Mouse (Mus musculus): ENCODE measurements around the gene Ankrd13b. TPM values are rescaled to one million over a fixed set of nuclear protein-coding genes. Genes with fewer than 3 reads are reported as not detected.

The Ankrd13b gene
- total RNA-seq, 1 experiment from 2014 or later, result 8.2 TPM

DNA sequence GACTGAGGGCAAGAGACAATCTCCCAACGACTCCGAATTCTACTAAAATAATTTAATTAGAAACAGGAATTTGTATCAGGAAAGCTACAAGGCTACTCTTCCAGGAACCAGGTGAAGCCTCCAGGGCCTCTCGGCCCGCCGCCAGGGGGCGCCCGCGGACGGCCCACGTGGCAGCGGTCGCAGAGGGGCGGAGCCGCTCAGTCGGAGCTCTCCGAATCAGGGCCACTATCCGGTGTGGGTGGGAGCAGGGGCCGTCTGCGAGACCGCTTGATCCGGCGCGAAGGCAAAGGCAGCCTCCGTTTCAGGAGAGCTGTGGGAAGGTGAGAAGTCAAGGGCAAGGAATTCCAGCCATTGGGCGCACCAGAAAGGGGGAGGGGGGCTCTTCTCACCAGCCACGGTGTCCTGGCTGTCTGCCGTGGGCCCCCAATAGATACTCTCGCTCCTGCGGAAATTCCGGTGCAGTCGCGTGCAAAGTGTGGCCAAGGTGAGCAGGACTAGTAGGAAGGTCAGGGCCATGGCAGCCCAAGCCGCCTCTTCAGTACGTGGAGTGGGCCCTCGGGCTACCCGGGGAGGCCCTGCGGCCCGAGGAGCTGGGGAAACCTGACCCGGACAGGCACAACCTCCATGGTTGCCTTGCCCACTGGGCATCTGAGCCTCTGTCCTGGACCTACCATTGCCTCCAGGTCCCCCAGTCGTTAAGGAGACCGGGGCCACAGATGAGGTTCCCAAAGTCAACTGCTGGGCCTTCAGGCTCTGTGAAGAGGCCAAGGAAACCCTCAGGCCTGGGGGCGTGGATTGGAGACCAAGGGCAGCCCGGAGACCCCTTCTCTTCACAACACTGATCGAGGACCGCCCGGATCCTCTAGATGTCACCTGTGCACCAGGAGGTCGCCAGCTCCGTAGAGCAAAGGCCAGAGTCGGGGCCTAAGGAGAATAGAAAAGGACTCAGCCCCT is 18.9 kb upstream of the Ankrd13b start:
- DNase-seq, result peak; percentile 93

DNA sequence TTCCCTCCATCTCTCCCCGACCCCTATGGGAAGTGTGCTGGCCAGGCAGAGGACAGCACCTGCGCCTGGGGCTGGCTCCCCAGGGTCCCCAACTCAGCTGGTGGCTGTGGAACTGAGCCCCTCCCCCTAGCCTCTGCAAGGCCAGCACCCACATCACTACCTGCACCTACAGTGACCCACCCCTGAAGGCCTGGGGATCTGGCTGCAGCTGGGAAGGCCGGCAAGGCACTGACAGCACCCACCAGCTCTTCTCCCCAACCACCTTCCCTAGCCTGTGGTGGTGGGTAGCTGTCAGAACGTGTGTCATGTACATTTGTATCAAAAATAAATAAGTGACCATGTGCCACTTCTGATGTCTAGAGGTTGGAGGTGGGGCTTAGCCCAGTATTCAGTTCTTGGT is 17.9 kb upstream of the Ankrd13b start:
- DNase-seq, result no peak

DNA sequence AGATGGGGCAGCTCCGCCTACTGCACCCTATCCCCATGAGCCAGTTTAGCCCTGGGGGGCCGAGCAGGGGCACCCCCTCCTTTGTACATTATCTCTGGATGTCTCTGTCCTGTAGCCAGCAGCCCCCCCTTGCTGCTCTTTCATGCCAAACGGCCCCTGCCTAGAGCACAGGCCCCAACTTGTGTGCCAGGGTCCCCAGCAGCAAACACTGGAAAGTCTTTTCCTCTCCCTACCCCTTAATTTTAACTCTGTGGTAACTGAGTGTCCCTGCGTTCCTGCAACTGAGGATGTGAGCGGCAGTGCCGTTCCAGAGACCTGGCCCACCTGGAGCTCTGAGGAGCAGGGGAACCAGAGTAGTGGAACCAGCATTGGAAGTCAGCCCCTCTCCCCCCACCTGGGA is 17.5 kb upstream of the Ankrd13b start:
- DNase-seq, result no peak

DNA sequence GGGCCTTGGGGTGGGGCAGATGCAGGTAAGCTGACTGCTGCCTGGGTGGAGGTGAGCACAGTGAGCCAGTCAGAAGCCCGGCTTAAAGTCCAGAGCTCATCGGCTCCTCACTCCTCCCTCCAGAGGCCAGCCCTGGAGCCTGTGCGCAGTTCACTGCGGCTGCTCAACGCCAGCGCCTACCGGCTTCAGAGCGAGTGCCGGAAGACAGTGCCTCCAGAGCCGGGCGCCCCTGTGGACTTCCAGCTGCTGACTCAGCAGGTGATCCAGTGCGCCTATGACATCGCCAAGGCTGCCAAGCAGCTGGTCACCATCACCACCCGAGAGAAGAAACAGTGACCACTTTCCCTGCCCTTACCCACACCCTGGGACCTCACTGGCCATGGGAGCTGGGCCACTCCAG is 16.8 kb upstream of the Ankrd13b start:
- DNase-seq, result no peak

DNA sequence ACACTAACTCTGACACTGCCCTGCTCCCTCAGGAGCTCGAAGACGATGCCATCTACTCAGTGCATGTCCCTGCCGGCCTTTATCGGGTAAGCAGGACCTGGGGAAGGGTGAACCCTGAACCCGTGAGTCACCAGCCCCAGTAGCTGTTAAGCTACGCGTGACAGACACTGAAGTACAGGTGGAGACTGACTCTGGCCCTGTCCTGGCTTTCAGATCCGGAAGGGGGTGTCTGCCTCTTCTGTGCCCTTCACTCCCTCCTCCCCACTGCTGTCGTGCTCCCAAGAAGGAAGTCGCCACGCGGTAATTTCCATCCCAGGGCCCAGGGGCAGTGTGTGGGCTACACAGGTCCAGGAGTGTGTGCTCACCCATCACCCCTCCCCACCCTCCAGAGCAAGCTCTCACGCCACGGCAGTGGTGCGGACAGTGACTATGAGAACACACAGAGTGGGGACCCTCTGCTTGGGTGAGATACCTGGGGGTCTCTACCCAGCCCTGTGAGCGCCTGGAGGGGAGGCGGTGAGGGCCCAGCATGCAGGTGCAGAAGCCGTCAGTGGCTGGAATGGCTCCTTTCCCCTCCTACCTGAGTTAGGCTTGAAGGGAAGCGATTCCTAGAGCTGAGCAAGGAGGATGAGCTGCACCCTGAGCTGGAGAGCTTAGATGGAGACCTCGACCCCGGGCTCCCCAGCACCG is 16.0 kb upstream of the Ankrd13b start:
- DNase-seq, result no peak

DNA sequence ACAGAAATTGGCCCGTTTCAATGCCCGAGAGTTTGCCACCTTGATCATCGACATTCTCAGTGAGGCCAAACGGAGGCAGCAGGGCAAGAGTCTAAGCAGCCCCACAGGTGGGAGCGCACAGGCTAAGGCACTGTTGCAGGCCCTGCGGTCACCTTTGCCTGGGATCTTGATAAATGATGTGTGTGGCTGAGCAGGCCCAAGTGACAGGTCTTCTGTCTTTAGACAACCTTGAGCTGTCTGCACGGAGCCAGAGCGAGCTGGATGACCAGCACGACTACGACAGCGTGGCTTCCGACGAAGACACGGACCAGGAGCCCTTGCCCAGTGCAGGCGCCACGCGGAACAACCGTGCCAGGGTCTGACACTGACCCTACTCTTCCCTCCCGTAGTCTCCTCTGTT is 14.9 kb upstream of the Ankrd13b start:
- DNase-seq, result peak; percentile 54

DNA sequence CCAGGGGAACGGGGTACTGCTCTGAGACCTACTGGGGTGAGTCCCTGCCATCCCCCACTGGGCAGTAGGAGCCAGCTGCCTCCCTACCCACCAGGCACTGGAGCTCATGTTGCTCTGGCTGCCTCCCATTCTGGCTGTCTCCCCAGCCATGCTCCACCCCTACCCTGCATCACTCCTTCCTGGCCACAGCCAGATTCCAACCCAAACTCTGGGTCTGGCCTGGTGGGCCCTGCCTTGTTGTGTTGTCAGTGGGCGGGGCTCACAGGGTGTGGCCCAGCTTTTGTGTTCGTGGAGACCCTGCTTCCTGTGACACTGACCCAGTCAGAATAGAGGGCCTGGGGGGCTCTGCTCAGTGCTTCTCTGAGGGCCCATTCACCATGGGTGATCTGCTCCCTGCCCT is 14.0 kb upstream of the Ankrd13b start:
- DNase-seq, result peak; percentile 32

DNA sequence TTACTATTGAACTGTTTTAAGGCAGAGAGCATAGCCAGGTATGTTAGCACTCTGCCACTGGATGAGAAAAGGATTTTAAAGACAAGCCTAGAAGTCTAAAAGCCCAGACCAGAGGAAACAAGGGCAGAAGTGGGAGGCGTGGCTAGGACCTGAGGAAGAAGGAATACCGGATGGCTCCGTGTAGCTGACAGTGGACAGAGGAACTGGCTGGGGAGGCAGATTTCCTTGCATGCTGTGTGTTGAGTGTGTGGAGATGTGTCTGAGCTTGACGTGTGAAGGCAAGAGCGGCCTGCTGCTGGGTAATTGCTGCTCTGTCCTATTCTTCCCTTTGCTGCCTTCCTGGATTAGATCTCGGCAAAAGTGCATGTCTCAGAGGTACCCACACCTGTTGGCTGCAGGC is 13.0 kb upstream of the Ankrd13b start:
- DNase-seq, result no peak

DNA sequence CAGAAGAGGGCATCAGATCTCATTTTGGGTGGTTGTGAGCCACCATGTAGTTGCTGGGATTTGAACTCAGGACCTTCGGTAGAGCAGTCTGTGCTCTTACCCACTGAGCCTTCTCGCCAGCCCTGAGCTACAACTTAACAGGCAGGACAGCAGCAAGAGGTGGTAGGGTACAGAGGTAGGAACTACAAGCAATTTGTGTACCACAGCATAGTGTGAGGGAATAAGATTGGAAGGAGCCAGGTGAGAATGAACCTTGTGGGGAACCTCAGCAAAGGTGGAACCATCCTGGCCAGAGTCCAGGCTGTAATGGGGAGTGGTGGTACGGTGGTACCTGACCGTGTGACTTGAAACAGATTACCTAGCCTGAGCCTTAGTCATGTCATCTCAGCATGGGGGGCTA is 12.5 kb upstream of the Ankrd13b start:
- DNase-seq, result no peak

DNA sequence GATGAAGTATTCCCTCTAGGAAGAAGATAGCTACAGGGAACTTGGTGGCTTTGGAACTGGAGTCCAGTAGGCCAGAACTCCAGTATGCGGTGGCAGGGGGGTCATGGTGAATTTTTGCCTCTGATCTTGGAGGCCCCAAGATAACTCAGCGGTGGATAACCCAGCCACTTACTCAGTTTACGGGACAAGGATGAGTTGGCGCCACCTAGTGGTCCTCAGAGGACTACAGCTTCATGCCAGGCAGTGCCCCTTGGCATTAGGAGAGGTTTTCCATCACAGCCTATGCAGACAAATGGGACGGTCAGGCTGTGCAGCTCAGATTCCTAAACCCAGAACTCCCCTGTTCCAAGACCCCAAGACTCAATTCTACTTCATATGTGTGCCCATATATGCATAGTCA is 11.9 kb upstream of the Ankrd13b start:
- DNase-seq, result peak; percentile 86

DNA sequence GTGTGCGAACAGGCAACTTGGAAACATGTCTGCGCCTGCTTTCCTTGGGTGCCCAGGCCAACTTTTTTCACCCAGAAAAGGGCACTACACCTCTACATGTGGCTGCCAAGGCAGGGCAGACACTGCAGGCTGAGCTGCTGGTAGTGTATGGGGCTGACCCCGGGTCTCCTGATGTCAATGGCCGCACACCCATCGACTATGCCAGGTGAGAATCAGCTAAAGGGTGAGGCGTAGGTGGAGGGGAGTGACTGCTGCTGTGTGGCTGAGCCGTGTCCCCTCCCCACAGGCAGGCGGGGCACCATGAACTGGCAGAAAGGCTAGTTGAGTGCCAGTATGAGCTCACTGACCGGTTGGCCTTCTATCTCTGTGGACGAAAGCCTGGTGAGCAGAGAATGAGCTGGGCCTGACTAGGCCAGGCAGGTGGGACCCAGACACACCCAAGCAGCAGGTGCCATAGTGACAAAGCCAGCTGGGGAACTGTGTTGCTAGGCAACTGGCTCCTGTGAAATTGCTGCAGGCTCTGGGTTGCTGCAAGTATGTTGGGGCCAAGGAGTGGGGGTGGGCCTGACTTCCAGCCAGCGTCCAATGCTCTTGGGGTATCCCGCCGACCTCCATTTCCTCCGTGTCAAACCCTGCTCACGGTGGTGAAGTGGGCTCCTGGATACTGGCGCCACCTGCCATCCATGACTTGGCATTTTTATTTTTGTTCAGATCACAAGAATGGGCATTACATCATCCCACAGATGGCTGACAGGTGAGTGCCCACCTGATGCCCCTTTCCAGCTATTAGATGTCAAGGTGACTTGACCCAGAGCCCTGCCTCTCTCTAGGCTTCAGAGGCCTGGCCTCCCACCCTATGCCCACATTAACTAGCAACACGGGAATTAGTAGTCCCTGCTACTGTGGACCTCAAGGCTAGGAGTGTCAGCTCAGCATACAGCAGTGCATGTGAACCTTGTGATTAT is 11.2 kb upstream of the Ankrd13b start:
- DNase-seq, result no peak

DNA sequence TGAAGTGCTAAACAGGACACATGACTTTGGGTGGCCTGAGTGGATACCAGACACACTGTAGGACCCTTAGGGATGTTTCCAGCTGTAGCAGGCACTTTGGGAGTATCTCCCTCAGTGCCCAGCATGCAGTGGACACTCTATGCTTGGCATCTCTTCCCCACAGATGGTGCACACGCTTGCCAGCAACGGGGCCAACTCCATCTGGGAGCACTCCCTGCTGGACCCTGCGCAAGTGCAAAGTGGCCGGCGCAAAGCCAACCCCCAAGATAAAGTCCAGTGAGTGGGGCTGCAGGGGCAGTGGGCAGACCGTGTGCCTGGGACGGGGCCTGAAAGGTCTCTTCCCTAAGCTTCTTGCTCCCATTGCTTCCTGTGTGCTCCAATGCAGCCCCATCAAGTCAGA is 9.9 kb upstream of the Ankrd13b start:
- DNase-seq, result no peak

DNA sequence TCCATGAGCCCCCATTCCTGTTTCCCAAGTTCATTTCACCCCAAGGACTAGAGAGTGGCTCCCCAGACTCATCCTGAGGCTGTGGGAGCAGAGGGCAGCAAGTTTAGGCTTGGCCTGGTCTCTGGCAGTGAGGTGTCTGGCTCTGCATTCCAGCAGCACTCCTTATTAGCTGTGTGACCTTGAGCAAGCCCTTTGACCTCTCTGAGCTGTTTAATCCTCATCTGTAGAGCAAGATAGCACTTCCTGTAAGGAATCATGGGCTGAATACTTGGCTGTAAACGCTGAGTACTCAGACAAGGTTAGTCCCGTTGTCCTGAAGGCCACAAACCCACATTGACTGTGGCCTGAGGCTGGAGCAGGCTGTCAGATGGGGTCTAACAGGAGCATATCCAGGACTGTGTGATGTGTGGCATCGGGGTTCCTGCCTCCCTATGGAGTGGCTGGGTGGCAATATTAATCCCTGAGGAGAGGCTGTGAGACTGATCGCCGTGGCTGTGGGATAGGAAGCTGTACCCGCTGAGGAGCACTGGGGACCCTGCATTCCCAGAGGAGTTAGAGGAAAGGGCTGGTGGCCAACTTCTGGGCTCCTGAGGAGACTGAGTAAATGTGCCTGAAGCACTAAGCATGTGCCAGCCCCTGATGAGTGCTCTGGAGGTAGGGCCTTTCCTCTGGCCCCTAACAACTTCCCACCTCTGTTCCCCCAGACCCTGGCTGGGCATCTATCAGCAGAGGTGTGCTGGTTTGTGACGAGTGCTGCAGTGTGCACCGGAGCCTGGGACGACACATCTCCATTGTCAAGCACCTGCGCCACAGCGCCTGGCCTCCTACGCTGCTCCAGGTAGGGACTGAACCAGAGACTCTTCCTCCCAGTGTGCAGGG is 9.0 kb upstream of the Ankrd13b start:
- peak; percentile 39 for DNase-seq

DNA sequence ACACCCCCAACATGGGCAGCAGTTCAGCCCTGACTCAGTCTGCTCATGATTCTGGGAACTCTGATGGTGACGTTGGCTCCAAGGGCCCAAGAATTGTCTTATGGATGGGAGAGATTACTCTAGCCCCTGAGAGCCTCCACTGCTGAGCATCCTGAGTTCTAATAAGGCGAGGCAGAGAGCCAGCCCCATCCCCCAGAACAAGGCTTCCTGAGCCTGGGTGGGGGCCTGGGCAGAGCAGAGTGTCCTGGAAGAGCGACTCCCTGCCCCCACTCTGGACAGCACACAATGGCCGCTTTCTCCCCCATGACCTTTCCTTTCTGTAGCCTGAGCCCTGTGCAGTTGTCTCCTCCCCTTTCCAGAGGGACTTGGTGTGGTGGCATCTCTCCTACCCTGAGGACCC is 8.4 kb upstream of the Ankrd13b start:
- peak; percentile 57 for DNase-seq

DNA sequence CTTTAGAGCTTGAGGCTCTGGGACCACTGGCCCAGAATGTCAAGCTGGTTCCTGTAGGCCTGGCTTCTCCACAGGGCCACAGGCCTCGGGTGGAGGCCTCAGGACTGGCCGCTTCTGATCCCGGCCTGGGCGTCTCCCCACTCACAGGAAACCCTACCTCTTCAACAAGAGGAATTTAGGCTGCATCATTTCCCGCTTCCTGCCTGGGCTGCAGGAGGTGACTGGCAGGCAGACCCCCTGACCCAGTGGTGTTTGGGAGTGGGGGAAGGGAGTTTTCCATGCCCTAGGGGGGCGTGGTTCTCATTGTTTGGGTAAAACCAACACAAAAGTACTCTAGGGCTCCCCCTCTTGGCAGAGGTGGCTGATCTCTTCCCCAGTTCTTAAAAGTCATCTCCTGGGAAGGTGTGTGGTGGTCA is 7.9 kb upstream of the Ankrd13b start:
- DNase-seq, result peak; percentile 83

DNA sequence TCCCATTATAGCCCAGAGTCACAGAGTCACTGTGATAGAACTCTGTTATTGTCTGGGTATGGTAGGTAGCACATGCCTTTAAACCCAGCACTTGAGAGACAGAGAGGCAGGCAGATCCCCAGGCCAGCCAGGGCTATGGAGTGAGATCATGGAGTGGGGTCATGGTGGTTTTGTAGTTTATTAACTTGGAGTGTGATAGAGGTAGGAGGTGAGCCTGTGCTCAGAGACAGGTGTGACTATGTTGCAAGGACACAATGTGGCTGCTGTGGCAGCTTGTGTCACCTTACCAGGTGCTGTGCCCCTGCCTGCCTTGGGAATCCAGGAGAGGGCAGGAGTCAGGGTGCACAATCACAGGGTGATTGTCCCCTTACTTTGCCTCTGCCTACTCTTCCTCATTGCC is 6.0 kb upstream of the Ankrd13b start:
- no peak for DNase-seq

DNA sequence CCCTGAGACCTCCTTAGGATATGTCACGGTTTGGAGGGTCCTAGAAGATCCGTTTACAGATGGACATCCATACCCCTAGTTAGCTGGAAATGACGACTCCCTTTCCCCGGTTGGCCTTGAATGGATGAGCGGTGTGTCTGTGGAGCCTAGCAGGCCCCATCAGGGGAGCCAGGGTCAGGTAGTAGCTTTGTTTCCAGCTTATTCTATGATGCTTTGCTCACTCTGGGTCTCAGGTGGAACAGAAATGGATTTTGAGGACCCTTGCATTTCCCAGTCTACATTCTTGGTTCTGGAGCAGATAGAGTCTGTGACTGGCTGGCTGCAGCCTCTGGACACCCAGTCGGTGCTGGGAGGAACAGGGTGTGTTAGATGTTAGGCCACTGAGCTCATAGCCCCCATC is 5.3 kb upstream of the Ankrd13b start:
- no peak for DNase-seq

DNA sequence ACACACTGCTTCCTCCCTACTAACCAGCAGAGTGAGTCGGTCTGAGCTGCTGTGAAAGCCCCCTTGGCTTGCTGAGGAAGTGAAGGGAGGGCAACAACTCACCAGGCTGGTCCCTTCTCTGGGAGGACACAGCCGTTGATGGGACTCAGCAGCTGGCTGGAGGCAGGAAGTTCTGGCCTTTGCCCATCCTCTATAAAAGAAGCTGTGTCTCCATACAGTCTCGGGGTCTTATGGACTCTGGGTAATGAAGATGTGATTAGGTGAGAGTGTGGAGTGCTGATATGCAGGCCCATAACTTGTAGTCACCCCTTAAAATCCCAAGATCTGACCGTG is 4.8 kb upstream of the Ankrd13b start:
- DNase-seq, result no peak

DNA sequence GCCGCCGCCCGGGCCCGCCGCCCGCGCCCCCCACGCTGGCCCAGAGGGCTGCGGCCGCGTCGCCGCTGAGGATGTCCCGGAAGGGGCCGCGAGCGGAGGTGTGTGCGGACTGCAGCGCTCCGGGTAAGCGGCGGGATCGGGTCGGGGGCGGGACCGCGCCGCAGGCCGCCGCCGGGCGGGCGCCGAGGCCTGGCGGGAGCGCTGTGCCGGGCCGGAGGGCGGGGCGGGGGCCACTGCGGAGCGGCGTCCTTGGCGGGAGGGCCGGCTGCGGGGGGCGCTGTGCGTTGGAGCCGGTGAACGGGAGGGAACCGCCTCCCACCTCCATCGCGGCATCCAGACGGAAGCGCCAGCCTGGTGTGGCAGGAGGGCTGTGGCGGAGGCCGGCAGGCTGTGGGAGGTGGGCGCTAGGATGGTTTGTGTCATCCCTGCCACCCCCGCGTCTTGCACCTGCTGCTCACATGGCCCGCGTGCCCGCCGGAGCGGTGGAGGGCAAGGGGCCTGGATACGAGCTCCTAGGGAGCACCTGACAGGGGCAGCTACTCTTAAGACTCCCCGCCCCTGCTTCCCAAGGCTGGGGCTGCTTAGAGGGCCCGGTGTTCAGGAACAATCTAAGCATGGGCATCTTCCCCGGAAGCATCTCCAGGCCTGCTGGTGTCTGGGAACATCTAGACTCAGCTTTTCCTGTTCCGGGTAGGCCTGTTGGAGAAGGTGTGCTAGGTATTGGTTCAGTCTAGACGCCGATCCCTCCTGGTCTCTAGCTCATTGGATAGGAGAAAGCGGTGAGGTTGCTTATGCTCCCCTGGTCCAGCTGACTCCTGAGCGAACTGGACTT is 4.2 kb upstream of the Ankrd13b start, which contains the start of gene Git1:
Gene Git1 (plus strand): TSS at position 51 of the 832 bp plus-strand sequence.
- DNase-seq, result peak; percentile 74

DNA sequence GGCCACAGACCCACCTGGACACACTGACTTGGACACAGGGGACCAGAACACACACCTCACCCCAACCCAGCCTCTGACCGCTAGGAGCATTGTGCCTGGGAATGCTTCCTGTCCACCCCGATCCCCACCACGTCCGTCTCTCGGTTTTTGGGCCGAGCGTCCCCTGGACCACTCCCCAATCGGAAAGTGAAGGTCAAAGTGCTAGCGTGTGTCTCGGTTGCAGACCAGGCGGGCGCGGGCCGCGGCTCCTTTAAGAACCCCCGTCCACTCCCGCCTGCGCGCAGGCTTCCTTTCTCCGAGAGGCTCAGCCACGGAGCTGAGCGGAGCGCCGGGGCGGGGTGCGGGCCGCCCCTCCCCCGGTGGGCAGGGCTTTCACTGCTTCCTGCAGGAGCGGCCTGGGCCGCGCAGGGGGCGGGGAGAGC is 3.4 kb upstream of the Ankrd13b start:
- peak; percentile 97 for DNase-seq
